Mouse (Mus musculus) layer of hippocampus, adult 8-10 months (tissue): ENCODE data around the gene Orc1. TPM values are rescaled to one million over a fixed set of nuclear protein-coding genes. Genes with fewer than 3 reads are reported as not detected.

Experiments
- DNase-seq, 2 experiments: peaks; one replicate each; pipeline ENCODE4 v3.0.0; 2022; ENCODE audit warnings: low spot score in 2 of 2
- total RNA-seq, 4 experiments: library from RNA; stranded (reverse); gene quantifications; 2 replicates each; pipeline ENCODE4 v1.2.4; 2022

Gene Orc1
- total RNA-seq, 4 experiments from 2014 or later: 0.10 to 0.24 (median 0.16) TPM; not detected in 1

DNA sequence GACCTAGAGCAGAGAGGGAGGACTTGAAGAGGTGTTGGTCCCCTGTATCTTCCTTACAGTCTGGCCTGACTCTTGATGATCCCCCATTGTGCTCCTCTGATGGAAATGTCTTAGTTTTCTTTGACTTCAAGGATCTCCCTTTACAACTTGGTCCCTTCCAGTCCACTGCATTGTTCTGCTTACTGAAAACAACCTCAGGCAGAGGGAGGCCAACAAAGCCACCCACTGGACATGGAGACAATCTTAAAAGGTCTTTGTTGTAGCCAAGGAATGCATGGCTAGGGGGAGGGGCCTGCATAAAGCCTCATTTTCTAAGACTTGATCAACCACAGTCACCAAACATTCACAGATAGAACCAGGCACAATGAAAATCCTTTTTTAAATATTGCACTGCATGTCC is 55.9 kb downstream of the Orc1 start:
- no peak for DNase-seq

DNA sequence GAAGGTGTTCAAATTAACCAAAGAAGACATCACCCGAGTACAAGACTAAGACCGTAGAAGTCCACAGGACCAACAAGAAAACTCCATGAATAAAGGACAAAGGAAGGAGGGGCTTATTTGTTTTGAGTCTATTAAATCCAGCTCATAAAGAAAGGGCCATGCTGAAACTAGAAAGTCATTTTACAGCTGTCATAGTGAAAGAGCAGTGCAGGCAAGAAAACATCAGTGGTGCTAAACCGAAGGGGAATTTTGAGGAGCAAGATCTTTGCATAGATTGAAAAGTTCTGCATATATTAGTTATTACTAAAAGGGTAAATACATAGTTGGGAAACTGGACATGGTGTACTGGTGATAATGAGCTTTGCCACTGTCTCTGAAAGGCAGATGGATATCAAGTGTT is 58.5 kb downstream of the Orc1 start:
- DNase-seq: no peak

GRCm38 (mm10) chr4:108638752-108639151 is 59.5 kb downstream of the Orc1 start:
- DNase-seq: no peak

GRCm38 (mm10) chr4:108664407-108664806 is 85.2 kb downstream of the Orc1 start:
- no peak for DNase-seq

Other genes starting within 250 kb of the Orc1 start
- not detected for gene Shisal2a, start 196.1 kb upstream of the Orc1 start, total RNA-seq
- gene Gpx7, start 172.5 kb upstream of the Orc1 start, total RNA-seq: 1 to 10 TPM; 4.5 to 5.6 (median 4.7) TPM
- gene Tut4, start 120.0 kb upstream of the Orc1 start, total RNA-seq: 10 to 100 TPM; 31.7 to 42.2 (median 41.2) TPM
- gene Prpf38a, start 87 bp upstream of the Orc1 start, total RNA-seq: 10 to 100 TPM; 26.5 to 30.1 (median 29.1) TPM
- gene Cc2d1b, start 40.5 kb downstream of the Orc1 start, total RNA-seq: 10 to 100 TPM; 35.3 to 41.0 (median 38.2) TPM
- 1 to 10 TPM; 1.3 to 3.6 (median 1.5) TPM for gene 3110021N24Rik, start 140.2 kb downstream of the Orc1 start, total RNA-seq
- gene Zfyve9, start 201.4 kb downstream of the Orc1 start, total RNA-seq: 10 to 100 TPM; 55.1 to 63.4 (median 58.7) TPM